Mouse (Mus musculus): ENCODE measurements around the gene Cbx1.

Cbx1 gene

GRCm38 (mm10) chr11:96816979-96817378 lies 28.1 kb downstream of the Cbx1 start:
- no peak for DNase-seq

- DNase-seq = no peak
Observed at GRCm38 (mm10) chr11:96818128-96818710, 29.3 kb downstream of the Cbx1 start.

- no peak for DNase-seq
Observed at GRCm38 (mm10) chr11:96821956-96822355, 33.0 kb downstream of the Cbx1 start.

- DNase-seq = no peak
Observed at GRCm38 (mm10) chr11:96822675-96823470, 33.9 kb downstream of the Cbx1 start.

GRCm38 (mm10) chr11:96823471-96823837 lies 34.5 kb downstream of the Cbx1 start:
- peak; percentile 50 for DNase-seq

GRCm38 (mm10) chr11:96823880-96824782 lies 35.2 kb downstream of the Cbx1 start:
- DNase-seq = peak; percentile 80

GRCm38 (mm10) chr11:96824783-96825495 lies 36.0 kb downstream of the Cbx1 start:
- peak; percentile 56 for DNase-seq

- no peak for DNase-seq
Observed at GRCm38 (mm10) chr11:96826481-96826880, 37.6 kb downstream of the Cbx1 start.

GRCm38 (mm10) chr11:96827062-96827581 lies 38.2 kb downstream of the Cbx1 start:
- DNase-seq = no peak

GRCm38 (mm10) chr11:96827917-96828316 lies 39.0 kb downstream of the Cbx1 start:
- no peak for DNase-seq

- no peak for DNase-seq
Observed at GRCm38 (mm10) chr11:96828881-96829280, 40.0 kb downstream of the Cbx1 start.

- DNase-seq = no peak
Observed at GRCm38 (mm10) chr11:96829403-96829812, 40.5 kb downstream of the Cbx1 start.

GRCm38 (mm10) chr11:96829813-96830538 lies 41.0 kb downstream of the Cbx1 start, which contains the start of gene Nfe2l1:
Gene Nfe2l1 (minus strand): TSS chr11:96829968.
- peak; percentile 98 for DNase-seq

- DNase-seq = no peak
Observed at GRCm38 (mm10) chr11:96830539-96831216, 41.8 kb downstream of the Cbx1 start.

GRCm38 (mm10) chr11:96831516-96831915 lies 42.6 kb downstream of the Cbx1 start:
- DNase-seq = no peak

- no peak for DNase-seq
Observed at GRCm38 (mm10) chr11:96832541-96832940, 43.6 kb downstream of the Cbx1 start.

GRCm38 (mm10) chr11:96832973-96833372 lies 44.0 kb downstream of the Cbx1 start:
- DNase-seq = no peak

GRCm38 (mm10) chr11:96834127-96834526 lies 45.2 kb downstream of the Cbx1 start:
- DNase-seq = no peak

GRCm38 (mm10) chr11:96837298-96837697 lies 48.4 kb downstream of the Cbx1 start:
- no peak for DNase-seq

- no peak for DNase-seq
Observed at GRCm38 (mm10) chr11:96838341-96838740, 49.4 kb downstream of the Cbx1 start.

- DNase-seq = no peak
Observed at GRCm38 (mm10) chr11:96839428-96839827, 50.5 kb downstream of the Cbx1 start.
